Mouse (Mus musculus) erythroblast, embryonic 14.5 days (primary cell): ENCODE measurements around the gene Lair1.

Source experiments
- GATA1 ChIP-seq: IDR thresholded peaks from 2 replicates; pipeline ENCODE4 v1.6.1; 2012; ENCODE audit warnings: low read length, inconsistent platforms, mixed read lengths
- TAL1 ChIP-seq: IDR thresholded peaks from 3 replicates; pipeline ENCODE4 v1.6.1; 2012; ENCODE audit warnings: low read length, inconsistent platforms, mixed read lengths

DNA sequence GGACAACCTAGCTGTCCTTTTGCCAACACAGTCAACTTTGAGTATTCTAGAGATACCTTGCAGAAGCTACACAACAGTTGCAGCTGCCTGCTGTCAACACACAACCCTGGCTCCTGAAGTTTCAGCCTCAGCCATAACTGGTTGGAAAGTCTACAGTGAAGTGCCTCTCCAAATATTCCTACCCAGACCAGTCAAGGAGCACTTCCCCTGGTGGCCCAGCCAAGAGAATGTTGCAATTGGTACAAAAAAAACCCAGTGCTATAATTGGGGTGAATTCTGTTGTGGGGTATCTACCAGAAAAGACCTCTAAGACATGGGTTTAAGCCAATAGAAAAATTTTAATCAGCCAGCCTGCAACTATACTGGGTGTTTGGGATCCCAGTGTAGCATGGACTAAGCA lies 22.6 kb upstream of the Lair1 start:
- TF ChIP-seq GATA1 (no peak), TAL1 (no peak)
